Mouse (Mus musculus): ENCODE data around the gene Ccl17. TPM values are rescaled to one million over a fixed set of nuclear protein-coding genes. Genes with fewer than 3 reads are reported as not detected.
"Not testable (repeated sequence)": the region's sequence is repeated elsewhere in the genome, so short reads cannot be mapped to it uniquely, and the experiment has no call there.

The Ccl17 gene
- polyA plus RNA-seq, 1 experiment: not detected

DNA sequence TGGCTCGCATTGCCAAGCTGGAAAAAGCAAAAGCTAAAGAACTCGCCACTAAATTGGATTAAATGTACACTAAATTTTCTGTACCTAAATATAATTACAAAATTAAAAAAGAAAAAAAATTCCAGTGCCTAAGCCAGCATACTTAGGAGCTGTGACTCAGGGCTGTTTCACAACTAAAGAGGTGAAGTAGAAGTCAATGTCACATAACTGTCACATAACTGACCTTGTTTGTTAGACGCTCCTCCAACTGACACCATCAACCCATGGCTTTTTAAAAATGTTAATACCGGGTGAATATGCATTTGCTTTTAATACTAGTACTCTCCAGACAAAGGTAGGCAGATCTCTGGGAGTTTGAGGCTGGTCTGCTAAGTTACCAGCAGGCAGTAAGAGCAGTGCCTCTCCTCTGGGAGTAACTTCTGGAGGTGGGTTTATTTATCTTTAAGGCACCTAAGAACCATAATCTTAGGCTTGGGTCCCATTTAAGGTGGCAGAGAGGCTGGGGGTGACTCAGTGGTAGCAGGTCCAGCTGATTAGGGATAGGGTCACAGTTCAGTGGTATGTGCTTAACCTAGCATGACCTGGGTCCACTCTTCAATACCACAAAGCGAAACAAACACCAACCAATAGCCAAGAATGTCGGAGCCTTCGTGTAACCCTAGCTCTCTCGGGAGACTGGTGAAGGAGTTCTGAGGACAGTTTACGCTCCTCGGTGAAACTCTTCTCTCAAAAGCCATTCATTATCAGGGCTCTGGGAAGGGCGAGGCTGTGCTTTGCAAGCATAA is 26.4 kb downstream of the Ccl17 start:
- DNase-seq (ENCODE audit: low read depth): no peak
- TF ChIP-seq POLR2A (IDR thresholded peaks at IDR 0.05; ENCODE audit: borderline replicate concordance, extremely low read depth, insufficient read depth, insufficient read length, poor library complexity, severe bottlenecking) (no peak), CTCF (IDR thresholded peaks at IDR 0.05; ENCODE audit: borderline replicate concordance, extremely low read depth, insufficient read depth, insufficient read length) (no peak)

- no peak for TF ChIP-seq CTCF (IDR thresholded peaks at IDR 0.05; ENCODE audit: borderline replicate concordance, extremely low read depth, insufficient read depth, insufficient read length)
- peak; percentile 78 for TF ChIP-seq POLR2A (IDR thresholded peaks at IDR 0.05; ENCODE audit: borderline replicate concordance, extremely low read depth, insufficient read depth, insufficient read length, poor library complexity, severe bottlenecking)
Measured at GRCm38 (mm10) chr8:94837662-94838574, 27.7 kb downstream of the Ccl17 start, which contains the start of the genes Coq9 and Ciapin1. Gene Coq9 (plus strand): TSS chr8:94838321. Gene Ciapin1 (minus strand): TSS chr8:94838358.

GRCm38 (mm10) chr8:94838600-94838999 is 28.3 kb downstream of the Ccl17 start:
- DNase-seq (ENCODE audit: low read depth): peak; percentile 63
- TF ChIP-seq POLR2A (IDR thresholded peaks at IDR 0.05; ENCODE audit: borderline replicate concordance, extremely low read depth, insufficient read depth, insufficient read length, poor library complexity, severe bottlenecking): no peak
- TF ChIP-seq CTCF (IDR thresholded peaks at IDR 0.05; ENCODE audit: borderline replicate concordance, extremely low read depth, insufficient read depth, insufficient read length): no peak

More at GRCm38 (mm10) chr8:94837662-94838574, 27.7 kb downstream of the Ccl17 start, which contains the start of the genes Coq9 and Ciapin1:
- peak; percentile 99 for DNase-seq (ENCODE audit: low read depth)

DNA sequence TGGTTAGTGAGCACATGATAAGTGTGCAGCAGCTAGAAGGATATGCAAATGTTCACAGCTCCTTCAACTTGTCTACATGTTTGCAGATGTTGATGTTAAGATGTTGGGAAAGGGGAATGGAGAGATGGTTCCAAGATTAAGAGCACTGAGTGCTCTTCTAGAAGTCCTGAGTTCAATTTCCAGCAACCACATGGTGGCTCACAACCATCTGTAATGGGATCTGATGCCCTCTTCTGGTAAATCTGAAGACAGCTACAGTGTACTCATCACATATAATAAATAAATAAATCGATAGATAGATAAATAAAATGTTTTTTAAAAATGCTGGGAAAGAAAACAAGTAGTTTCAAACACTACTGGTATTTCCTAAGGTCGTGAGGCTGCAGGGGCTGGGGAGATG is 30.9 kb downstream of the Ccl17 start:
- TF ChIP-seq CTCF (IDR thresholded peaks at IDR 0.05; ENCODE audit: borderline replicate concordance, extremely low read depth, insufficient read depth, insufficient read length) (no peak), POLR2A (IDR thresholded peaks at IDR 0.05; ENCODE audit: borderline replicate concordance, extremely low read depth, insufficient read depth, insufficient read length, poor library complexity, severe bottlenecking) (no peak)
- DNase-seq (ENCODE audit: low read depth): no peak

DNA sequence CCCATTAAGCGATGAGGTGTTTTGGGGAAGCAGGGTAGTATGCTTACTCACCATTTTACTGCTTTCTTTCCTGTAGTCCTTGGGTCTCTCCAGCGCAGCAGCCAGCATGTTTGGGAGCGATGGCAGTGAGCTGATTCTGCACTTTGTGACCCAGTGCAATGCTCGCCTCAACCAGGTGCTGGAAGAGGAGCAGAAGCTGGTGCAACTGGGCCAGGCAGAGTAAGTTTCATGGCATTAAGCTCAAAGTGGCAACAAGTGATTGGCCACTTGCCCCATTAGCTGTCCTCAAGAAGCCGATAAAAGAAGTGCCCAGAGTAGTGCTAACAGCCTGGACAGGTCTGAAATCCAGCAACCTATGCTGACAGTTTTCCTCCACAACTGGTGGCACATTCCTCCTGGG is 39.8 kb downstream of the Ccl17 start:
- DNase-seq (ENCODE audit: low read depth): no peak
- TF ChIP-seq POLR2A (IDR thresholded peaks at IDR 0.05; ENCODE audit: borderline replicate concordance, extremely low read depth, insufficient read depth, insufficient read length, poor library complexity, severe bottlenecking): no peak
- TF ChIP-seq CTCF (IDR thresholded peaks at IDR 0.05; ENCODE audit: borderline replicate concordance, extremely low read depth, insufficient read depth, insufficient read length): no peak

GRCm38 (mm10) chr8:94854761-94855160 is 44.5 kb downstream of the Ccl17 start:
- not testable (repeated sequence) for DNase-seq (ENCODE audit: low read depth)

- no peak for TF ChIP-seq POLR2A (IDR thresholded peaks at IDR 0.05; ENCODE audit: borderline replicate concordance, extremely low read depth, insufficient read depth, insufficient read length, poor library complexity, severe bottlenecking)
- TF ChIP-seq CTCF (IDR thresholded peaks at IDR 0.05; ENCODE audit: borderline replicate concordance, extremely low read depth, insufficient read depth, insufficient read length): no peak
- no peak for DNase-seq (ENCODE audit: low read depth)
Measured at GRCm38 (mm10) chr8:94857011-94857345, 46.7 kb downstream of the Ccl17 start.

DNA sequence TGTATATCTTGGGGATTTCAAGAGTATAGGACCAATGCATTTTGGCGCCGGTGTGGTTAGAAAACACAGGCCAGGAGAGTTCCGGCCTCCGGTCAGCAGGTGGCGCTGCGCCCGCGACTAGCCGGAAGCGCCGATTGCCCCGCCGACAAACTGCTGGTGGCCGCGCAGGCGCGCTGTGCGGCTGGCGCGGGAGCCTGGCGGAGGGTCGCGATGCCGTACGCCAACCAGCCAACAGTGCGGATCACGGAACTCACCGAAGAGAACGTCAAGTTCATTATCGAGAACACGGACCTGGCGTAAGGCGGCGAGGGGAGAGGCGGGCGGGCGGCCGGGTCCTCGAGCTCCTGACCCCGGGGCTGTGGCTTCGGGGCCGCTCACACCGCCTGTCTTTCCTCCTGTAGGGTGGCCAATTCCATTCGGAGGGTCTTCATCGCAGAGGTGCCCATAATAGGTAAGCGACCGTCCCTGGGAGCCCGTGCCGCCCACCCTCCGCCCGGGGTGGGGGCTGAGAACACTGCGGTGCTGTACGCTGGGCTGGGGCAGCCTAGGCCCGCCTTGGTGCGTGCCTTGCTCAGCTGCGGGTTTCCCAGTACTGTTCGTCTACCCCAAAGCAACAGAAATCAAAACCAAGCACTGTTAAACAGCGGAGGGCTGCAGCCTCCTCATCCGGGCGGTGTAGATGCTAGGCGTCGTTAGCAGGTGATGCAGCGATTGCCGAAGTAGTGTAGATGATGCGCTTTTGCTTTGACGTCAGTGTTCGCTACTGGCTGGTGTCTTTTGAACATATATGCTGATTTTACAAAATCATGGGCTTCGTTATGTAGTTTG is 47.3 kb downstream of the Ccl17 start, which contains the start of gene Polr2c:
Gene Polr2c (plus strand): TSS at position 105 of the 828 bp plus-strand sequence.
- TF ChIP-seq POLR2A (IDR thresholded peaks at IDR 0.05; ENCODE audit: borderline replicate concordance, extremely low read depth, insufficient read depth, insufficient read length, poor library complexity, severe bottlenecking) (peak; percentile 86), CTCF (IDR thresholded peaks at IDR 0.05; ENCODE audit: borderline replicate concordance, extremely low read depth, insufficient read depth, insufficient read length) (peak; percentile 94)

GRCm38 (mm10) chr8:94861352-94861910 is 51.2 kb downstream of the Ccl17 start:
- peak; percentile 79; the same call in 1 of the 2 replicates for TF ChIP-seq CTCF (IDR thresholded peaks at IDR 0.05; ENCODE audit: borderline replicate concordance, extremely low read depth, insufficient read depth, insufficient read length)
- TF ChIP-seq POLR2A (IDR thresholded peaks at IDR 0.05; ENCODE audit: borderline replicate concordance, extremely low read depth, insufficient read depth, insufficient read length, poor library complexity, severe bottlenecking): no peak

More for the DNA sequence above, 47.3 kb downstream of the Ccl17 start, which contains the start of gene Polr2c:
- peak; percentile 94 for DNase-seq (ENCODE audit: low read depth)

More at GRCm38 (mm10) chr8:94861352-94861910, 51.2 kb downstream of the Ccl17 start:
- peak; percentile 57 for DNase-seq (ENCODE audit: low read depth)

Other genes with a start within 250 kb of the Ccl17 start
- 26.4 and 31.7 TPM in 2 replicates for gene Rspry1, start 208.5 kb upstream of the Ccl17 start, polyA plus RNA-seq (2012; rRNA removed)
- 51.6 and 57.2 TPM in 2 replicates for gene Fam192a, start 208.5 kb upstream of the Ccl17 start, polyA plus RNA-seq (2012; rRNA removed)
- 192 and 209 TPM in 2 replicates for gene Arl2bp, start 143.9 kb upstream of the Ccl17 start, polyA plus RNA-seq (2012; rRNA removed)
- gene Pllp, start 114.2 kb upstream of the Ccl17 start, polyA plus RNA-seq (2012; rRNA removed): 1.0 and 1.2 TPM in 2 replicates
- gene Ccl22, start 64.9 kb upstream of the Ccl17 start, polyA plus RNA-seq (2012; rRNA removed): 0.04 TPM in 2 replicates
- 23.9 and 28.2 TPM in 2 replicates for gene Cx3cl1, start 38.4 kb upstream of the Ccl17 start, polyA plus RNA-seq (2012; rRNA removed)
- gene Coq9, start 27.9 kb downstream of the Ccl17 start, polyA plus RNA-seq (2012; rRNA removed): 60.1 and 62.3 TPM in 2 replicates
- 81.3 and 82.0 TPM in 2 replicates for gene Ciapin1, start 27.9 kb downstream of the Ccl17 start, polyA plus RNA-seq (2012; rRNA removed)
- gene Polr2c, start 47.0 kb downstream of the Ccl17 start, polyA plus RNA-seq (2012; rRNA removed): 98.3 and 144 TPM in 2 replicates
- 82.4 and 85.0 TPM in 2 replicates for gene Dok4, start 65.9 kb downstream of the Ccl17 start, polyA plus RNA-seq (2012; rRNA removed)
- gene Ccdc102a, start 107.6 kb downstream of the Ccl17 start, polyA plus RNA-seq (2012; rRNA removed): 9.0 and 11.1 TPM in 2 replicates
- gene Adgrg5, start 113.2 kb downstream of the Ccl17 start, polyA plus RNA-seq (2012; rRNA removed): 0.27 and 0.28 TPM in 2 replicates
- 468 and 636 TPM in 2 replicates for gene Adgrg1, start 164.3 kb downstream of the Ccl17 start, polyA plus RNA-seq (2012; rRNA removed)
- 2.1 and 3.0 TPM in 2 replicates for gene Adgrg3, start 207.2 kb downstream of the Ccl17 start, polyA plus RNA-seq (2012; rRNA removed)
- gene Drc7, start 244.7 kb downstream of the Ccl17 start, polyA plus RNA-seq (2012; rRNA removed): 2.0 and 4.2 TPM in 2 replicates